Mouse (Mus musculus): ENCODE results near the gene Vkorc1. TPM values are rescaled to one million over a fixed set of nuclear protein-coding genes. Genes with fewer than 3 reads are reported as not detected.

The Vkorc1 gene
- polyA plus RNA-seq, 1 experiment, result 75.1 TPM

- DNase-seq, result no peak
- H3K27ac ChIP-seq (ENCODE audit: control insufficient read depth, insufficient read depth, low read length), result no peak overlapping the region
- H3K4me1 ChIP-seq (replicated peaks; ENCODE audit: control insufficient read depth, insufficient read depth, low read length), result peaks cover 15% of the 10 kb centered on the region
- H3K4me3 ChIP-seq (ENCODE audit: control insufficient read depth, insufficient read depth, low read length), result no peak overlapping the region
- WGBS, result 96% methylated on average over 4 of the region's 4 CpGs
- no peak for TF ChIP-seq POLR2A (IDR thresholded peaks at IDR 0.05; ENCODE audit: control insufficient read depth, extremely low read depth, insufficient read depth, low read length, poor library complexity)
- TF ChIP-seq CTCF (IDR thresholded peaks at IDR 0.05; ENCODE audit: borderline replicate concordance, control insufficient read depth, extremely low read depth, insufficient read depth, low read length, poor library complexity), result no peak
- no peaks in the 10 kb centered on the region for H3K27me3 ChIP-seq (ENCODE audit: control insufficient read depth, insufficient read depth, low read length)
- H3K36me3 ChIP-seq (ENCODE audit: control insufficient read depth, insufficient read depth, low read length), result peaks cover 15% of the 10 kb centered on the region; the same call in 1 of the 2 replicates
These were observed 13.2 kb upstream of the Vkorc1 start for GRCm38 (mm10) chr7:127908656-127909055.

- H3K4me1 ChIP-seq (replicated peaks; ENCODE audit: control insufficient read depth, insufficient read depth, low read length), result peaks cover 15% of the 10 kb centered on the region
- TF ChIP-seq POLR2A (IDR thresholded peaks at IDR 0.05; ENCODE audit: control insufficient read depth, extremely low read depth, insufficient read depth, low read length, poor library complexity) (no peak), CTCF (IDR thresholded peaks at IDR 0.05; ENCODE audit: borderline replicate concordance, control insufficient read depth, extremely low read depth, insufficient read depth, low read length, poor library complexity) (no peak)
- no peak overlapping the region for H3K27ac ChIP-seq (ENCODE audit: control insufficient read depth, insufficient read depth, low read length)
- H3K27me3 ChIP-seq (ENCODE audit: control insufficient read depth, insufficient read depth, low read length), result no peaks in the 10 kb centered on the region
- DNase-seq, result no peak
- no peak overlapping the region for H3K4me3 ChIP-seq (ENCODE audit: control insufficient read depth, insufficient read depth, low read length)
- 97% methylated on average over 12 of the region's 12 CpGs for WGBS
- peaks cover 15% of the 10 kb centered on the region; the same call in 1 of the 2 replicates for H3K36me3 ChIP-seq (ENCODE audit: control insufficient read depth, insufficient read depth, low read length)
These were observed 12.5 kb upstream of the Vkorc1 start for GRCm38 (mm10) chr7:127907939-127908338.

GRCm38 (mm10) chr7:127903971-127904796, 8.8 kb upstream of the Vkorc1 start, which contains the start of gene Bckdk:
Gene Bckdk, plus strand, starts transcription at chr7:127904082.
- H3K27ac ChIP-seq (ENCODE audit: control insufficient read depth, insufficient read depth, low read length), result no peak within 1 kb of the TSS
- peak; percentile 40; the same call in 1 of the 2 replicates for TF ChIP-seq POLR2A (IDR thresholded peaks at IDR 0.05; ENCODE audit: control insufficient read depth, extremely low read depth, insufficient read depth, low read length, poor library complexity)
- TF ChIP-seq CTCF (IDR thresholded peaks at IDR 0.05; ENCODE audit: borderline replicate concordance, control insufficient read depth, extremely low read depth, insufficient read depth, low read length, poor library complexity), result 0 out of 2 replicates have a peak, but pooled peaks have one; percentile 16
- 7% methylated on average over 38 of the region's 38 CpGs for WGBS
- H3K4me3 ChIP-seq (ENCODE audit: control insufficient read depth, insufficient read depth, low read length), result peak within 1 kb of the TSS; percentile 61
- no peaks in the 10 kb centered on the region for H3K27me3 ChIP-seq (ENCODE audit: control insufficient read depth, insufficient read depth, low read length)
- H3K36me3 ChIP-seq (ENCODE audit: control insufficient read depth, insufficient read depth, low read length), result peaks cover 15% of the 10 kb centered on the region; the same call in 1 of the 2 replicates
- peaks cover 23% of the 10 kb centered on the region for H3K4me1 ChIP-seq (replicated peaks; ENCODE audit: control insufficient read depth, insufficient read depth, low read length)
- peak; percentile 74 for DNase-seq

- no peaks in the 10 kb centered on the region for H3K27me3 ChIP-seq (ENCODE audit: control insufficient read depth, insufficient read depth, low read length)
- WGBS, result 96% methylated on average over 2 of the region's 2 CpGs
- no peak overlapping the region for H3K4me3 ChIP-seq (ENCODE audit: control insufficient read depth, insufficient read depth, low read length)
- H3K4me1 ChIP-seq (replicated peaks; ENCODE audit: control insufficient read depth, insufficient read depth, low read length), result peaks cover 35% of the 10 kb centered on the region
- no peaks in the 10 kb centered on the region; the same call in 1 of the 2 replicates for H3K36me3 ChIP-seq (ENCODE audit: control insufficient read depth, insufficient read depth, low read length)
- DNase-seq, result no peak
- H3K27ac ChIP-seq (ENCODE audit: control insufficient read depth, insufficient read depth, low read length), result no peak overlapping the region
- no peak for TF ChIP-seq CTCF (IDR thresholded peaks at IDR 0.05; ENCODE audit: borderline replicate concordance, control insufficient read depth, extremely low read depth, insufficient read depth, low read length, poor library complexity)
- no peak for TF ChIP-seq POLR2A (IDR thresholded peaks at IDR 0.05; ENCODE audit: control insufficient read depth, extremely low read depth, insufficient read depth, low read length, poor library complexity)
These were observed 6.4 kb upstream of the Vkorc1 start for GRCm38 (mm10) chr7:127901772-127902171.

GRCm38 (mm10) chr7:127899997-127900396, 4.6 kb upstream of the Vkorc1 start:
- no peak overlapping the region for H3K4me3 ChIP-seq (ENCODE audit: control insufficient read depth, insufficient read depth, low read length)
- no peaks in the 10 kb centered on the region for H3K36me3 ChIP-seq (ENCODE audit: control insufficient read depth, insufficient read depth, low read length)
- WGBS, result 25% methylated on average over 7 of the region's 7 CpGs
- H3K27me3 ChIP-seq (ENCODE audit: control insufficient read depth, insufficient read depth, low read length), result no peaks in the 10 kb centered on the region
- peaks cover 37% of the 10 kb centered on the region for H3K4me1 ChIP-seq (replicated peaks; ENCODE audit: control insufficient read depth, insufficient read depth, low read length)
- H3K27ac ChIP-seq (ENCODE audit: control insufficient read depth, insufficient read depth, low read length), result peak overlapping the region; percentile 62
- TF ChIP-seq CTCF (IDR thresholded peaks at IDR 0.05; ENCODE audit: borderline replicate concordance, control insufficient read depth, extremely low read depth, insufficient read depth, low read length, poor library complexity) (no peak), POLR2A (IDR thresholded peaks at IDR 0.05; ENCODE audit: control insufficient read depth, extremely low read depth, insufficient read depth, low read length, poor library complexity) (no peak)
- no peak for DNase-seq

GRCm38 (mm10) chr7:127898179-127898956, 3.0 kb upstream of the Vkorc1 start:
- WGBS, result 53% methylated on average over 10 of the region's 10 CpGs
- H3K27me3 ChIP-seq (ENCODE audit: control insufficient read depth, insufficient read depth, low read length), result no peaks in the 10 kb centered on the region
- no peak overlapping the region for H3K4me3 ChIP-seq (ENCODE audit: control insufficient read depth, insufficient read depth, low read length)
- H3K27ac ChIP-seq (ENCODE audit: control insufficient read depth, insufficient read depth, low read length), result no peak overlapping the region
- no peaks in the 10 kb centered on the region for H3K36me3 ChIP-seq (ENCODE audit: control insufficient read depth, insufficient read depth, low read length)
- DNase-seq, result peak; percentile 41
- H3K4me1 ChIP-seq (replicated peaks; ENCODE audit: control insufficient read depth, insufficient read depth, low read length), result peaks cover 28% of the 10 kb centered on the region
- TF ChIP-seq CTCF (IDR thresholded peaks at IDR 0.05; ENCODE audit: borderline replicate concordance, control insufficient read depth, extremely low read depth, insufficient read depth, low read length, poor library complexity) (no peak), POLR2A (IDR thresholded peaks at IDR 0.05; ENCODE audit: control insufficient read depth, extremely low read depth, insufficient read depth, low read length, poor library complexity) (no peak)
